Mouse (Mus musculus) T-cell, adult 2 months (primary cell): ENCODE results near the gene Tdp1.

Experiments
- DNase-seq: peaks from one replicate; pipeline ENCODE4 v3.0.0; 2022; ENCODE audit warnings: low spot score

Gene Tdp1

GRCm38 (mm10) chr12:99898248-99898870 is 14.0 kb downstream of the Tdp1 start:
- DNase-seq = no peak

GRCm38 (mm10) chr12:99899991-99900390 is 15.7 kb downstream of the Tdp1 start:
- no peak for DNase-seq

- no peak for DNase-seq
These were observed 17.9 kb downstream of the Tdp1 start for GRCm38 (mm10) chr12:99901973-99902866.

- no peak for DNase-seq
These were observed 18.6 kb downstream of the Tdp1 start for GRCm38 (mm10) chr12:99902867-99903370.

GRCm38 (mm10) chr12:99904537-99904936 is 20.2 kb downstream of the Tdp1 start:
- DNase-seq = no peak

GRCm38 (mm10) chr12:99911466-99911865 is 27.1 kb downstream of the Tdp1 start:
- no peak for DNase-seq

GRCm38 (mm10) chr12:99917800-99918427 is 33.6 kb downstream of the Tdp1 start:
- DNase-seq = no peak

- DNase-seq = no peak
These were observed 35.3 kb downstream of the Tdp1 start for GRCm38 (mm10) chr12:99919636-99920035.

- DNase-seq = no peak
These were observed 36.7 kb downstream of the Tdp1 start for GRCm38 (mm10) chr12:99921045-99921444.

- DNase-seq = no peak
These were observed 38.9 kb downstream of the Tdp1 start for GRCm38 (mm10) chr12:99923131-99923606.

GRCm38 (mm10) chr12:99923703-99924102 is 39.4 kb downstream of the Tdp1 start:
- no peak for DNase-seq

GRCm38 (mm10) chr12:99928311-99928710 is 44.0 kb downstream of the Tdp1 start:
- DNase-seq = no peak

GRCm38 (mm10) chr12:99929160-99929559 is 44.8 kb downstream of the Tdp1 start:
- no peak for DNase-seq

GRCm38 (mm10) chr12:99932245-99932644 is 47.9 kb downstream of the Tdp1 start:
- no peak for DNase-seq

- DNase-seq = no peak
These were observed 49.3 kb downstream of the Tdp1 start for GRCm38 (mm10) chr12:99933630-99934029.

GRCm38 (mm10) chr12:99935403-99935802 is 51.1 kb downstream of the Tdp1 start:
- DNase-seq = no peak

GRCm38 (mm10) chr12:99938476-99938875 is 54.2 kb downstream of the Tdp1 start:
- DNase-seq = no peak

GRCm38 (mm10) chr12:99939179-99939578 is 54.9 kb downstream of the Tdp1 start:
- DNase-seq = no peak

GRCm38 (mm10) chr12:99940704-99941103 is 56.4 kb downstream of the Tdp1 start:
- DNase-seq = no peak

GRCm38 (mm10) chr12:99942441-99942840 is 58.1 kb downstream of the Tdp1 start:
- DNase-seq = no peak

GRCm38 (mm10) chr12:99952928-99953327 is 68.6 kb downstream of the Tdp1 start:
- no peak for DNase-seq

GRCm38 (mm10) chr12:99956411-99956810 is 72.1 kb downstream of the Tdp1 start:
- DNase-seq = no peak
